Mouse (Mus musculus) A20 (cell line): ENCODE data around the gene Cdon.
A peak's percentile ranks its signal among the peaks of the same experiment; 100 is the strongest.

Experiments used
- DNase-seq: peaks from one replicate; pipeline ENCODE4 v3.0.0-alpha.2; 2011; ENCODE audit warnings: low read depth, low spot score

Gene Cdon

DNA sequence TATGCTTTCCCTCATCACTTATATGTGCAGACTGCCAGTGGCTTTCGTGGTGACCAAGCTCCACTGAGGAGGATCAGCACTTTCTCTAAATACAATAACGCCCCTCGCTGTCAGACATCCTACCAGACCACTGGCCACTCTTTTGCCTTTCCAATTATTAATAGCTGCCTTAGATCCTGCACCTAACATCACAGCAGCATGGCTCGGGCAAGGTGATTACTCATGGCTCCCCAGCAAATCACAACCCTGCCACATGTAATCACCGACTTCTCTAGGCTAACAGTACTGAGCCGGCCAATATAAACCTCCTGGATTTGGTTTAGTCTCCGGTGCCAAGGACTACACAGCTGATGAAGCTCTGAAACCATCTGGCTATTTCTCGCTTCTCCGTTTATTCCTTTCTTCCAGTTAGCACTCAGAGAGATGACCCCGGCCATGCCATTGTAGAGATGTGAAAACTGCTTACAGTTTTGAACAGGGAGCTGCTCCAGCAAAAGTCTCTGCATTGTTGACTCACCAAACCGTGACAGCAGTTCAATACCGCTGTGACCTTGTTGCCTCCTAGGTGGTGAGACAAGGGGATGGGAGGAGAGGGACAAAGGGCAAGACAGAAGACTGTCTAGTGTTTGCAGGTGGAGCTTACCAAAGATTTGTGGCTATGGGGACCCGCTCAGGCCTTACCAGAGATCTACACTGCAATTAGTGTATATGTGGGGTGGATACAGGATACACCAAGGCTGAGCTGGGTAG, 118.2 kb downstream of the Cdon start:
- no peak for DNase-seq

- DNase-seq = no peak
Observed at GRCm38 (mm10) chr9:35541024-35541423, 120.1 kb downstream of the Cdon start.

DNA sequence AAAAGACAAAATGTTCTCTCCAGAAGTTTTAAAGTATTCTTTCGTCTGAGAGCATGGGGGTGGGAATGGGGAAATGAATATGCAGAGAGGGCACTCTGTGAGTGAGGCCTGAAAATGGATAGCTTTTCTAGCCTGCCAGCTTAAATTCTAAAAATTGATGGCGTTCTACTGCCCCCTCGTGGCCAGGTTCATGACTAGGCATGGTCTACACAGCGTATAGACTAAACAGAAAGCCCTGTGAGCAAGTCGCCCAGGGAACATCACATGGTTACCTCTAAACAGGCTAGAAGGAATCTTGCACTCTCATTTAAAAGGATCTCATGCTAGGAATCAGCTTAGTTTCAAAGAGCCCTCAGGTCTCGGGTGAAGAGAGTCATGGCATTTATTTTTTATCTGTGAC, 120.6 kb downstream of the Cdon start:
- peak; percentile 82 for DNase-seq

DNA sequence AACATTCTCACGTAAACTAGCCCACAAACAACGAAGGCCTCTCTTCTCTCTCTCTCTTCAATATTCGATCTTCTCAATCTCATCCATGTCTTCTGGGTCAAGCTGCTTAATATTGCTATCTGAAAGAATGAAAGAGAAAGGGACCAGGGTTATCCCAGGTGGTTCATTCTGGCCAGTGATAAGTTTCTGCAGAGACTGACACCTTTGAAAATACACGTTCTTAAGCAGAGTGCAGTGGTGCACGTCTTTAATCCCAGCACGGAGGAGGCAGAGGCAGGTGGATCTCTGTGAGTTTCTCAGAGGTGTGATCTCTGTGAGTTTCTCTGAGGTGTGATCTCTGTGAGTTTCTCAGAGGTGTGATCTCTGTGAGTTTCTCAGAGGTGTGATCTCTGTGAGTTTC, 121.0 kb downstream of the Cdon start:
- no peak for DNase-seq

GRCm38 (mm10) chr9:35543099-35543860, 122.4 kb downstream of the Cdon start:
- DNase-seq = no peak

DNA sequence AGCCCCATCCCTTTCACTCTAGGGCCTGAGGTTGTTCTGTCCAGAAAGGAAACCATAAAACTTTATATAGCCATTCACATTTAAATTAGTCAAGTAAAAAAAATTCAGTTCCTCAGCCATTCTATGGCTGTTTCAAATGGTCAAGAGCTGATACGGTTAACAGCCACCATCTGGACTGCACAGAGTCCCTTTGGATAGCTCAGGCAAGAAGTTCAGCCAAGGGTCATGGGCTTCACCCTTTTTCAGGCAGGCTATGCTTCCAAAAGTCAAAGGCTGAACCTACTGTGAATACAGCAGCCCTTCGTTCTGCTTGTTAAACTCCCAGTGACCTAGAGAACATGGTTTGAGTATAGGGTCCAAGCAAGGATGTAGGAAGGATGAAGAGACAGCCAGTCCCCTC, 123.7 kb downstream of the Cdon start:
- DNase-seq = no peak

- DNase-seq = no peak
Observed at GRCm38 (mm10) chr9:35545704-35546103, 124.8 kb downstream of the Cdon start.

- peak; percentile 80 for DNase-seq
Observed at GRCm38 (mm10) chr9:35546745-35547144, 125.8 kb downstream of the Cdon start.

GRCm38 (mm10) chr9:35548455-35548854, 127.5 kb downstream of the Cdon start:
- DNase-seq = no peak

DNA sequence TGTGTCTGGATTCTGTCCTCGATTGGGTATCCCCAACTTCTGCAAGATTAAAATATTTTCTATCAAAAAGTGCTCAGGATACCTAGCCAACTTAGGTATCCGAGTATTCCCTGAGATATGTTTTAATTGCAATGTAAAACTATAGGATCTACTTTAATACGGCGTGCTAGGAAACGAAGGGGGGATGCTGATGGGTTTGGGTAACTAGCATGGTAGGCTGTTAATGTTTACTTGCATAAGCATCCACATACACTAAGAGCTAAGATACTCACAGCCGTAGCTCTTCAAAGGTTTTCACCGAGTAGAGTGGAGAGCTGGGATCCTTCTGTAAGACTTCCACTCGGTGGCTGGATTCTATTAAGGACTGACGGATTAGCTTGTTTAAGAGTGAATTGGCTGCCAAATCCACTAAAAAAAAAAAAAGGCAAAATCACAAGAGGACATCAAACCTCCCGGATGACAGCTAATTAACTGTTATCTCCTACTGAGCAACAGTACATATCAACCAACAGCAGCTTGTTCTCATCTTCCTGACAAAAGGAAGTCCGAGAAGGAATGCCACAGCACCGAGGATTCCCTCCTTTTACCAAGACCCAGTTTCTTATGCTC, 135.7 kb downstream of the Cdon start:
- DNase-seq = no peak
